Mouse (Mus musculus) embryo, embryonic 10.5 days (tissue): ENCODE measurements around the gene Zfp513.
A peak's percentile ranks its signal among the peaks of the same experiment; 100 is the strongest.
"Not testable (repeated sequence)": the region's sequence is repeated elsewhere in the genome, so short reads cannot be mapped to it uniquely, and the experiment has no call there.

Experiments
- DNase-seq: peaks from one replicate; pipeline ENCODE4 v3.0.0-alpha.2; 2015; ENCODE audit warnings: low spot score

The Zfp513 gene

GRCm38 (mm10) chr5:31201742-31202590, at the start of gene Zfp513:
Zfp513 (minus strand) TSS chr5:31202303.
- DNase-seq: peak; percentile 98

GRCm38 (mm10) chr5:31251541-31252101, 49.5 kb upstream of the Zfp513 start, which contains the start of gene Krtcap3:
Krtcap3 (plus strand) TSS chr5:31251691.
- peak; percentile 45 for DNase-seq

- peak; percentile 16 for DNase-seq
These were observed 48.6 kb upstream of the Zfp513 start for GRCm38 (mm10) chr5:31250716-31251115.

- no peak for DNase-seq
These were observed 40.1 kb upstream of the Zfp513 start for GRCm38 (mm10) chr5:31242191-31242590.

- no peak for DNase-seq
These were observed 39.5 kb upstream of the Zfp513 start for GRCm38 (mm10) chr5:31241522-31242034.

- peak; percentile 97 for DNase-seq
These were observed 38.8 kb upstream of the Zfp513 start, which contains the start of the genes Nrbp1 and Gm9970 for GRCm38 (mm10) chr5:31240637-31241521. Nrbp1 (plus strand) TSS chr5:31240864. Gm9970 (minus strand) TSS chr5:31241232.

GRCm38 (mm10) chr5:31226641-31227040, 24.5 kb upstream of the Zfp513 start:
- no peak for DNase-seq

GRCm38 (mm10) chr5:31222696-31223095, 20.6 kb upstream of the Zfp513 start:
- no peak for DNase-seq

GRCm38 (mm10) chr5:31221304-31221945, 19.3 kb upstream of the Zfp513 start:
- peak; percentile 87 for DNase-seq

- peak; percentile 97 for DNase-seq
These were observed 18.6 kb upstream of the Zfp513 start, which contains the start of gene Ppm1g for GRCm38 (mm10) chr5:31220448-31221303. Ppm1g (minus strand) TSS chr5:31220687.

- peak; percentile 64 for DNase-seq
These were observed 17.9 kb upstream of the Zfp513 start for GRCm38 (mm10) chr5:31219911-31220447.

GRCm38 (mm10) chr5:31219474-31219873, 17.4 kb upstream of the Zfp513 start:
- DNase-seq: no peak

GRCm38 (mm10) chr5:31219070-31219469, 17.0 kb upstream of the Zfp513 start:
- peak; percentile 60 for DNase-seq

- no peak for DNase-seq
These were observed 16.2 kb upstream of the Zfp513 start for GRCm38 (mm10) chr5:31218294-31218693.

- not testable (repeated sequence) for DNase-seq
These were observed 14.5 kb upstream of the Zfp513 start for GRCm38 (mm10) chr5:31216554-31216953.

- no peak for DNase-seq
These were observed 2.3 kb upstream of the Zfp513 start for GRCm38 (mm10) chr5:31204421-31204820.

- DNase-seq: no peak
These were observed 1.8 kb upstream of the Zfp513 start for GRCm38 (mm10) chr5:31203866-31204265.

- DNase-seq: no peak
These were observed 830 bp upstream of the Zfp513 start for GRCm38 (mm10) chr5:31202933-31203332.

- no peak for DNase-seq
These were observed 911 bp downstream of the Zfp513 start for GRCm38 (mm10) chr5:31201042-31201741.
